Mouse (Mus musculus): ENCODE data around the gene Naga.

DNA sequence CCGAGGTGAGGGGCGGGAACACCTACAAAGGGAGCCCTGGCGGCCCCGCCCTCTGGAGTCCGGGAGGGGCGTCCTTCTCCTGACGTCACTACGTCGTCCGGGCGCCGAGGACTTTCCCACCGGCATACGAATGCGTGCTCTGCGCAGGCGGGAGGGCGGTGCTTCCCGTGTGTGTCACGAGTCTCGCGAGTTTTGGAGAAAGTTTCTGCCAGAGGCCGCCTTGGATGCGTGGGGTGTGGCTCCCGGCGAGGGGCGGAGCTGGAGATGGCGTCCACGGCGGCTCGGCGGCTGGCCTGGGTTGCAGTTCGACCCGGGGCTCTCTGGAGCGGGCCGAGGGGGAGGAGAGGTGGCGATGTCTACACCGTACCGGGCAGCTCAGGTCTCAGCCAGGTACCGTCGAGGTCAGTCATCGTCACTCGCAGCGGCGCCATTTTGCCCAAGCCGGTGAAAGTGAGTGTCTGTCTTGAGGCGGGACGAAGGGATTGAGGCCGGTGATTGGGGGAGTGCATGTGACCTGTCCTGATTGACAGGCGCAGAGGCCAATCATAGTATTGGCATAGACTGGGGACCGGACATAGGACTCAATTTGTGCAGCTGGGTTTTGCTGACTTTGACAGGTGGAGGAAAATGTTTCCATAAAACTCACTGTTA lies 7.2 kb upstream of the Naga start:
- TF ChIP-seq CTCF (IDR thresholded peaks at IDR 0.05), result no peak
- peak; percentile 69 for TF ChIP-seq POLR2A (IDR thresholded peaks at IDR 0.05; ENCODE audit: insufficient read depth, low read depth, low read length)
- 0 out of 2 replicates have a peak, but pooled peaks have one; percentile 51 for TF ChIP-seq EP300 (IDR thresholded peaks at IDR 0.05; ENCODE audit: insufficient read depth, low read depth, low read length)
